Mouse (Mus musculus) erythroblast, embryonic 14.5 days (primary cell): ENCODE results near the gene Gm10577.

ENCODE experiments used
- GATA1 ChIP-seq: IDR thresholded peaks from 2 replicates; pipeline ENCODE4 v1.6.1; 2012; ENCODE audit warnings: low read length, inconsistent platforms, mixed read lengths
- TAL1 ChIP-seq: IDR thresholded peaks from 3 replicates; pipeline ENCODE4 v1.6.1; 2012; ENCODE audit warnings: low read length, inconsistent platforms, mixed read lengths

- TF ChIP-seq GATA1 (no peak), TAL1 (no peak)
Measured at GRCm38 (mm10) chr4:101009092-101009491, 11.4 kb downstream of the Gm10577 start.
